Mouse (Mus musculus) neural tube, embryonic 12.5 days (tissue): ENCODE measurements around the gene Rfesd. TPM values are rescaled to one million over a fixed set of nuclear protein-coding genes. Genes with fewer than 3 reads are reported as not detected.

Experiments
- ATAC-seq: fragments of 200-750 bp; cut with Nextera tagmentation; 2 replicates; pipeline ENCODE4 v1.8.0; 2017; ENCODE audit warnings: low read depth, mild to moderate bottlenecking, moderate TSS enrichment, moderate library complexity; ENCODE audit not compliant: low FRiP score
- H3K27ac ChIP-seq: fragments of 300-500 bp; sonication (generic); 2 replicates; pipeline ENCODE4 v1.5.1; 2016
- H3K27me3 ChIP-seq: fragments of 300-500 bp; sonication (generic); replicated peaks from 2 replicates; pipeline ENCODE4 v1.6.1; 2016; ENCODE audit warnings: mild to moderate bottlenecking
- H3K36me3 ChIP-seq: fragments of 300-500 bp; sonication (generic); 2 replicates; pipeline ENCODE4 v1.6.1; 2016; ENCODE audit warnings: mild to moderate bottlenecking
- H3K4me1 ChIP-seq: fragments of 300-500 bp; sonication (generic); 2 replicates; pipeline ENCODE4 v1.6.1; 2016
- H3K4me2 ChIP-seq: fragments of 300-500 bp; sonication (generic); replicated peaks from 2 replicates; pipeline ENCODE4 v1.6.1; 2016; ENCODE audit warnings: mild to moderate bottlenecking
- H3K4me3 ChIP-seq: fragments of 300-500 bp; sonication (generic); 2 replicates; pipeline ENCODE4 v1.5.1; 2016
- H3K9ac ChIP-seq: fragments of 300-500 bp; sonication (generic); 2 replicates; pipeline ENCODE4 v1.6.1; 2016; ENCODE audit warnings: mild to moderate bottlenecking
- H3K9me3 ChIP-seq: fragments of 300-500 bp; sonication (generic); 2 replicates; pipeline ENCODE4 v1.6.1; 2016; ENCODE audit warnings: mild to moderate bottlenecking
- WGBS: fragments of 180-500 bp; shearing (Covaris S2); methylation state at CpG from one replicate; pipeline ENCODE4 v1.1.7; 2016; 5-methylcytosine and 5-hydroxymethylcytosine counted together
- polyA plus RNA-seq: library from polyadenylated mRNA; unstranded; fragments of >200 nt; fragmentation: Nextera tagmentation; extraction: Ambion mirVana; gene quantifications from 2 replicates; pipeline ENCODE4 v1.2.1, GENCODE M21; 2016

The Rfesd gene
- polyA plus RNA-seq, 1 experiment from 2014 or later = 20.1 TPM

GRCm38 (mm10) chr13:76042455-76042854 lies 23.9 kb upstream of the Rfesd start:
- Histone ChIP-seq H3K4me3 (no peak overlapping the region), H3K4me1 (no peaks in the 10 kb centered on the region), H3K27ac (no peak overlapping the region), H3K9me3 (no peaks in the 10 kb centered on the region), H3K4me2 (no peak overlapping the region), H3K27me3 (no peaks in the 10 kb centered on the region), H3K9ac (no peak overlapping the region), H3K36me3 (no peaks in the 10 kb centered on the region)
- WGBS = 70% methylated on average over 1 of the region's 1 CpGs
- ATAC-seq = no peak

- WGBS = 88% methylated on average over 3 of the region's 3 CpGs
- no peak for ATAC-seq
- no peaks in the 10 kb centered on the region for H3K27me3 ChIP-seq
- no peak overlapping the region for H3K9ac ChIP-seq
- no peaks in the 10 kb centered on the region for H3K4me1 ChIP-seq
- no peak overlapping the region for H3K4me3 ChIP-seq
- no peaks in the 10 kb centered on the region for H3K36me3 ChIP-seq
- no peak overlapping the region for H3K4me2 ChIP-seq
- H3K27ac ChIP-seq = no peak overlapping the region
- H3K9me3 ChIP-seq = no peaks in the 10 kb centered on the region
These were observed 6.1 kb upstream of the Rfesd start for GRCm38 (mm10) chr13:76024588-76024987.

GRCm38 (mm10) chr13:76021782-76022181 lies 3.3 kb upstream of the Rfesd start:
- Histone ChIP-seq H3K27ac (no peak overlapping the region), H3K36me3 (no peaks in the 10 kb centered on the region), H3K4me2 (no peak overlapping the region), H3K27me3 (no peaks in the 10 kb centered on the region), H3K9me3 (no peaks in the 10 kb centered on the region), H3K9ac (no peak overlapping the region), H3K4me1 (peaks cover 4% of the 10 kb centered on the region; the same call in 1 of the 2 replicates), H3K4me3 (no peak overlapping the region)
- WGBS = 87% methylated on average over 2 of the region's 2 CpGs
- ATAC-seq = no peak

GRCm38 (mm10) chr13:76018844-76019400 lies 403 bp upstream of the Rfesd start:
- no peak overlapping the region for H3K27ac ChIP-seq
- peak; percentile 69 for ATAC-seq
- H3K4me3 ChIP-seq = peak overlapping the region; percentile 68
- H3K9ac ChIP-seq = no peak overlapping the region
- H3K4me2 ChIP-seq = peak overlapping the region; percentile 58
- peaks cover 4% of the 10 kb centered on the region; the same call in 1 of the 2 replicates for H3K4me1 ChIP-seq
- H3K27me3 ChIP-seq = no peaks in the 10 kb centered on the region
- WGBS = 46% methylated on average over 5 of the region's 5 CpGs
- H3K36me3 ChIP-seq = no peaks in the 10 kb centered on the region
- no peaks in the 10 kb centered on the region for H3K9me3 ChIP-seq

GRCm38 (mm10) chr13:76017465-76017864 lies 1.1 kb downstream of the Rfesd start:
- H3K27ac ChIP-seq = no peak overlapping the region
- H3K4me3 ChIP-seq = peak overlapping the region; percentile 68
- H3K4me1 ChIP-seq = peaks cover 4% of the 10 kb centered on the region; the same call in 1 of the 2 replicates
- H3K9me3 ChIP-seq = no peaks in the 10 kb centered on the region
- no peak for ATAC-seq
- 81% methylated on average over 4 of the region's 4 CpGs for WGBS
- peak overlapping the region; percentile 83; the same call in 1 of the 2 replicates for H3K9ac ChIP-seq
- H3K27me3 ChIP-seq = no peaks in the 10 kb centered on the region
- H3K36me3 ChIP-seq = no peaks in the 10 kb centered on the region
- peak overlapping the region; percentile 58 for H3K4me2 ChIP-seq

GRCm38 (mm10) chr13:76014511-76014910 lies 4.0 kb downstream of the Rfesd start:
- Histone ChIP-seq H3K4me2 (no peak overlapping the region), H3K9ac (no peak overlapping the region), H3K36me3 (no peaks in the 10 kb centered on the region), H3K4me1 (peaks cover 4% of the 10 kb centered on the region; the same call in 1 of the 2 replicates), H3K27ac (no peak overlapping the region), H3K27me3 (no peaks in the 10 kb centered on the region), H3K4me3 (no peak overlapping the region), H3K9me3 (no peaks in the 10 kb centered on the region)
- 88% methylated on average over 2 of the region's 2 CpGs for WGBS
- ATAC-seq = no peak

GRCm38 (mm10) chr13:76003272-76003671 lies 15.2 kb downstream of the Rfesd start:
- Histone ChIP-seq H3K4me2 (no peak overlapping the region), H3K4me3 (no peak overlapping the region), H3K27me3 (no peaks in the 10 kb centered on the region), H3K36me3 (peaks cover 7% of the 10 kb centered on the region), H3K9me3 (no peaks in the 10 kb centered on the region), H3K27ac (no peak overlapping the region), H3K9ac (no peak overlapping the region), H3K4me1 (no peaks in the 10 kb centered on the region)
- WGBS = 92% methylated on average over 3 of the region's 3 CpGs
- ATAC-seq = no peak

GRCm38 (mm10) chr13:75992169-75993028 lies 26.1 kb downstream of the Rfesd start:
- H3K4me2 ChIP-seq = no peak overlapping the region
- peak; percentile 94 for ATAC-seq
- no peaks in the 10 kb centered on the region for H3K27me3 ChIP-seq
- WGBS = 48% methylated on average over 9 of the region's 9 CpGs
- no peak overlapping the region for H3K27ac ChIP-seq
- H3K4me1 ChIP-seq = no peaks in the 10 kb centered on the region; the same call in 1 of the 2 replicates
- H3K36me3 ChIP-seq = no peaks in the 10 kb centered on the region
- 0 out of 2 replicates have a peak, but pooled peaks cover 3% of the 10 kb centered on the region for H3K9me3 ChIP-seq
- H3K9ac ChIP-seq = no peak overlapping the region
- no peak overlapping the region for H3K4me3 ChIP-seq

GRCm38 (mm10) chr13:75988096-75988495 lies 30.4 kb downstream of the Rfesd start:
- H3K4me1 ChIP-seq = no peaks in the 10 kb centered on the region; the same call in 1 of the 2 replicates
- no peak for ATAC-seq
- no peaks in the 10 kb centered on the region for H3K36me3 ChIP-seq
- no peak overlapping the region for H3K27ac ChIP-seq
- no peaks in the 10 kb centered on the region for H3K27me3 ChIP-seq
- no peaks in the 10 kb centered on the region for H3K9me3 ChIP-seq
- 88% methylated on average over 1 of the region's 1 CpGs for WGBS
- H3K4me2 ChIP-seq = no peak overlapping the region
- H3K4me3 ChIP-seq = no peak overlapping the region
- H3K9ac ChIP-seq = no peak overlapping the region

- H3K9ac ChIP-seq = no peak overlapping the region
- no peak for ATAC-seq
- H3K27me3 ChIP-seq = no peaks in the 10 kb centered on the region
- no peaks in the 10 kb centered on the region for H3K9me3 ChIP-seq
- no peak overlapping the region for H3K4me3 ChIP-seq
- no peaks in the 10 kb centered on the region for H3K36me3 ChIP-seq
- no peak overlapping the region for H3K4me2 ChIP-seq
- no peaks in the 10 kb centered on the region for H3K4me1 ChIP-seq
- H3K27ac ChIP-seq = no peak overlapping the region
These were observed 36.6 kb downstream of the Rfesd start for GRCm38 (mm10) chr13:75981901-75982300.

GRCm38 (mm10) chr13:75976649-75977048 lies 41.9 kb downstream of the Rfesd start:
- no peaks in the 10 kb centered on the region for H3K9me3 ChIP-seq
- ATAC-seq = no peak
- 94% methylated on average over 2 of the region's 2 CpGs for WGBS
- H3K27ac ChIP-seq = no peak overlapping the region
- H3K4me3 ChIP-seq = no peak overlapping the region
- no peak overlapping the region for H3K9ac ChIP-seq
- H3K4me2 ChIP-seq = no peak overlapping the region
- no peaks in the 10 kb centered on the region for H3K4me1 ChIP-seq
- no peaks in the 10 kb centered on the region for H3K36me3 ChIP-seq
- H3K27me3 ChIP-seq = no peaks in the 10 kb centered on the region

- 92% methylated on average over 2 of the region's 2 CpGs for WGBS
- H3K4me1 ChIP-seq = no peaks in the 10 kb centered on the region
- ATAC-seq = no peak
- H3K9ac ChIP-seq = no peak overlapping the region
- no peaks in the 10 kb centered on the region for H3K36me3 ChIP-seq
- H3K9me3 ChIP-seq = no peaks in the 10 kb centered on the region
- no peak overlapping the region for H3K4me3 ChIP-seq
- no peak overlapping the region for H3K4me2 ChIP-seq
- no peaks in the 10 kb centered on the region for H3K27me3 ChIP-seq
- H3K27ac ChIP-seq = no peak overlapping the region
These were observed 42.3 kb downstream of the Rfesd start for GRCm38 (mm10) chr13:75976218-75976617.
